Comparison of ENCODE assay signal across 19 mouse cellular contexts in the genomic region with DNA sequence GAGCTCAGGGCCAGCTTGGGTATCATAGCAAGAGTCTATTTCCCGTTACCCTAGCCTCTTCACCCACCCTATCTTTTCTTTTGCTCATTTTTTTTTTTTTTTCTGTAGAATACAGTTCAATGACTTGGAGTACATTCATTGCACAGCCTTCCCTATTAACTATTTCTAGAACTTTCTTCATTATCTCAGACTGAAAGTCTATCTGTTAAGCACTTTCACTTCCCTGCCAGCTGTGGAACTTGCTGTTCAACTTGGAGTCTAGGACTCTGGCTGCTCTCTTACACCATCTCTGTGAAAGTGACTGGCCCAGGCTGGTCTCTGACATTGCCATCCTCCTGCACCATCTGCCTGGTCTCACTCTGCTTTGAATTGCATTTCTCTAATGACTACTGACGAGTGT.
DNase-seq lines count a peak whose midpoint lies in the region; ATAC-seq and TF ChIP-seq lines count a peak whose summit lies in the region.
"Had no signal": no experiment of that assay in that cellular context is flagged by ENCODE, and none has a peak within 500 bp of the region (broad histone marks: within the 10 kb centered on the region; RNA-seq: fewer than 3 reads in every experiment).

No protein-coding gene starts in this region.

- H3K27ac ChIP-seq in bone marrow macrophage, adult 2 months (ENCODE audit: insufficient read depth, low read depth, low read length), result peak overlapping the region; percentile 85
- H3K27ac ChIP-seq: embryonic facial prominence, embryonic 10.5 days; heart, adult 2 months; kidney, postnatal 0 days; limb, embryonic 15.5 days; midbrain, embryonic 15.5 days had no signal

- H3K4me1 ChIP-seq in bone marrow macrophage, adult 2 months (ENCODE audit: control insufficient read depth, insufficient read depth, low read length), result peaks cover 61% of the 10 kb centered on the region
- H3K4me1 ChIP-seq: midbrain, embryonic 15.5 days had no signal

- no peak for TF ChIP-seq CTCF in bone marrow macrophage, adult 2 months (IDR thresholded peaks at IDR 0.05; ENCODE audit: low read depth, low read length)

- peak; percentile 64 for DNase-seq in layer of hippocampus, adult 9-11 months
- no peak for DNase-seq in layer of hippocampus, postnatal 36 days
- DNase-seq in A20 (ENCODE audit: low read depth, low spot score), result peak; percentile 64
- DNase-seq in urinary bladder, adult 2 months (ENCODE audit: low spot score), result no peak
- no peak for DNase-seq in layer of hippocampus, adult 8-10 months (ENCODE audit: low spot score in 2 of 2)
- DNase-seq: adrenal gland, adult 8-10 months; cerebellum, adult 18-20 months; cerebellum, postnatal 25 days; gastrocnemius, postnatal 10 days; heart, adult 2 months; kidney, adult 18-20 months; right cerebral cortex, postnatal 25 days; thymus, postnatal 25 days had no signal

- no peak overlapping the region for H3K4me3 ChIP-seq in bone marrow macrophage, adult 2 months (ENCODE audit: insufficient read depth, low read length)
- H3K4me3 ChIP-seq: embryonic facial prominence, embryonic 10.5 days; heart, adult 2 months; limb, embryonic 15.5 days; midbrain, embryonic 15.5 days had no signal

- peak; percentile 70 for ATAC-seq in megakaryocyte, adult 5-6 weeks (ENCODE audit: poor library complexity, severe bottlenecking)
- ATAC-seq: midbrain, embryonic 15.5 days had no signal

- TF ChIP-seq POLR2A in bone marrow macrophage, adult 2 months (IDR thresholded peaks at IDR 0.05; ENCODE audit: borderline replicate concordance, low read depth, low read length), result no peak

Comparison
In these comparisons a context has a peak if more than half of its experiments do, and no peak if none do; other contexts are left out.
1. DNase-seq: peak in layer of hippocampus, adult 9-11 months (single experiment) and A20 (single experiment); none in layer of hippocampus, postnatal 36 days (0 of 2), urinary bladder, adult 2 months (single experiment) and layer of hippocampus, adult 8-10 months (0 of 2).